Mouse (Mus musculus) MEL (cell line): ENCODE data around the gene Nmd3.

Experiments used
- CTCF ChIP-seq, 3 experiments: IDR thresholded peaks in 2 of 3; conservative IDR thresholded peaks in 1 of 3; 2 replicates each; pipeline ENCODE4 v1.5.1; 2011 to 2012; ENCODE audit warnings: low read length in 3 of 3, low read depth in 2 of 3, mild to moderate bottlenecking in 2 of 3, improper control_type of control experiment in 1 of 3, inconsistent platforms in 1 of 3, mixed read lengths in 1 of 3, moderate library complexity in 1 of 3; ENCODE audit not compliant: control insufficient read depth in 1 of 3, insufficient read depth in 1 of 3, poor library complexity in 1 of 3, severe bottlenecking in 1 of 3
- ETS1 ChIP-seq: IDR thresholded peaks from 2 replicates; pipeline ENCODE4 v1.6.1; 2012; ENCODE audit warnings: low read depth, mild to moderate bottlenecking, inconsistent platforms, low read length, improper control_type of control experiment, moderate library complexity
- GATA1 ChIP-seq: IDR thresholded peaks from 2 replicates; pipeline ENCODE4 v1.6.1; 2011; ENCODE audit warnings: low read depth, low read length, improper control_type of control experiment
- ZC3H11A ChIP-seq: IDR thresholded peaks from 2 replicates; pipeline ENCODE4 v1.6.1; 2012; ENCODE audit warnings: low read depth, mild to moderate bottlenecking, inconsistent platforms, low read length, improper control_type of control experiment

DNA sequence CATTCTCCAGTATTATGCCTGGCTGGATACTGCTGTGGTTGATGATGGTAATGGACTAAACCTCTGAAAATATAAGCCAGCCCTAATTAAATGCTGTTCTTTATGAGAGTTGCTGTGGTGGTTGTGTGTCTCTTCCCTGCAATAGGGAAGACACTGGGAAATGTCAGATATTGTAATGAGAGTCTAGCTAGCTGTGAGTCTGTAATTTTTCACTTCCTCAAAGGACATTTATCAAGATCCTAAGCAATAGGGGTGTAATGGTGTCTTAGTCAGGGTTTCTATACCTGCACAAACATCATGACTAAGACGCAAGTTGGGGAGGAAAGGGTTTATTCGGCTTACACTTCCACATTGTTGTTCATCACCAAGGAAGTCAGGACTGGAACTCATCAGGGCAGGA lies 30.8 kb upstream of the Nmd3 start:
- TF ChIP-seq GATA1: no peak
- no peak for TF ChIP-seq CTCF (IDR thresholded peaks at IDR 0.05 in 2 of 3, conservative IDR thresholded peaks at IDR 0.05 in 1 of 3; ENCODE audit: control insufficient read depth in 1 of 3, insufficient read depth in 1 of 3, low read depth in 2 of 3, low read length in 3 of 3, poor library complexity in 1 of 3, severe bottlenecking in 1 of 3)
- no peak for TF ChIP-seq ZC3H11A
- TF ChIP-seq ETS1: no peak
